Mouse (Mus musculus): ENCODE data around the gene Samm50. TPM values are rescaled to one million over a fixed set of nuclear protein-coding genes. Genes with fewer than 3 reads are reported as not detected.

Samm50 gene
- polyA plus RNA-seq, 1 experiment from 2014 or later = 59.9 TPM

DNA sequence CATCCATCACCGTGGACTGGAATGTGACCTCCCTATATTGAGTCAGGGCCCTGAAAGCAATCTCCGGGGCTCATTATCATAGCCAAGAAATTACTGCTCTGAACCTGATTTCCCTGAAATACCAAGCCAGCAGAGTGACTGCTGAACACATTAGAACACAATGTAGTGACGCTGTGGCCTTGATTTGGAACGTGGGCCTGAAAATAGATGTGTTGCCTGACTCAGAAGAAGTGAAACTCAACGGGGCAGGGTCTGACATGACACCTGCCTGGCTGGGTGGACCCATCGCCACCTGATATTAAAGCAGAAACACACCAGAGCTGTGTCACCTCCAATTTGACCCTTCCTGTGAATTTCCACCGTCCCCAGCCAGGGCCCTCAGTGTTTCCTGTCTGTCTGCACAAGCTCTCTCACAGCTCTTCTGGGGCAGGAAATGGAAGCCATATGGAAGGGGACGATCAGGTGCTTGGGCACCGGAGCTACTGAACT, 26.8 kb downstream of the Samm50 start:
- Histone ChIP-seq H3K36me3 (ENCODE audit: insufficient read depth, low read length) (peaks cover 6% of the 10 kb centered on the region; the same call in 1 of the 2 replicates), H3K4me1 (ENCODE audit: insufficient read depth, low read depth, low read length) (peaks cover 3% of the 10 kb centered on the region; the same call in 1 of the 2 replicates), H3K9ac (replicated peaks; ENCODE audit: low read depth) (no peak overlapping the region), H3K27me3 (replicated peaks; ENCODE audit: insufficient read depth, low read length) (no peaks in the 10 kb centered on the region), H3K9me3 (ENCODE audit: low read length) (no peaks in the 10 kb centered on the region), H3K4me2 (replicated peaks; ENCODE audit: low read depth, low read length) (no peak overlapping the region), H3K27ac (ENCODE audit: low read length) (0 out of 2 replicates have a peak overlapping the region, but pooled peaks have one; percentile 33), H3K4me3 (ENCODE audit: low read depth, low read length) (no peak overlapping the region)
- ATAC-seq (peak; percentile 52), DNase-seq (ENCODE audit: low spot score) (peak; percentile 29)
- TF ChIP-seq CTCF (IDR thresholded peaks at IDR 0.05) (no peak), EP300 (IDR thresholded peaks at IDR 0.05) (no peak)
- 15% methylated on average over 9 of the region's 9 CpGs for WGBS

DNA sequence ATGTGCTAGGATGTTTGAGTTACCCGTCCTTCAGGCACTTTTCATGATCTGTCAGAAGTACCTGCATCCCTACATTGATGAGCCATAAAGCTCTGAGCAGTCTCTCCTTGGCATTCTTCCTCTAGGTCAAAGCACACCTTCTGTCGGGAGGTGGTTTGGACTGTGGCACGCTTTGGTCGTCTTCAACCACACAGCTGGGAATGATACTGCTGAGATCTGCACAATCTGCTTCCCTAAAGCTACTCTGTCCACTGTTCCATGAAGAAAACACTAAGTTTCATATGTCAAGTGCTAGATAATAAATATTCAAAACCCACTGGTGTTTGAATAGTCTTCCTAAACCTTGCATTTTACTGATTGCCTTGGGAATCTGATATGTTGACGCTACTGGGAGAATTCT, 29.5 kb downstream of the Samm50 start:
- WGBS = 62% methylated on average over 5 of the region's 5 CpGs
- peak; percentile 7 for DNase-seq (ENCODE audit: low spot score)
- no peak for ATAC-seq
- Histone ChIP-seq H3K4me3 (ENCODE audit: low read depth, low read length) (no peak overlapping the region), H3K27ac (ENCODE audit: low read length) (no peak overlapping the region), H3K9me3 (ENCODE audit: low read length) (no peaks in the 10 kb centered on the region), H3K4me1 (ENCODE audit: insufficient read depth, low read depth, low read length) (peaks cover 3% of the 10 kb centered on the region; the same call in 1 of the 2 replicates), H3K36me3 (ENCODE audit: insufficient read depth, low read length) (no peaks in the 10 kb centered on the region), H3K27me3 (replicated peaks; ENCODE audit: insufficient read depth, low read length) (no peaks in the 10 kb centered on the region), H3K9ac (replicated peaks; ENCODE audit: low read depth) (no peak overlapping the region), H3K4me2 (replicated peaks; ENCODE audit: low read depth, low read length) (no peak overlapping the region)
- TF ChIP-seq EP300 (IDR thresholded peaks at IDR 0.05) = no peak
- TF ChIP-seq CTCF (IDR thresholded peaks at IDR 0.05) = no peak

DNA sequence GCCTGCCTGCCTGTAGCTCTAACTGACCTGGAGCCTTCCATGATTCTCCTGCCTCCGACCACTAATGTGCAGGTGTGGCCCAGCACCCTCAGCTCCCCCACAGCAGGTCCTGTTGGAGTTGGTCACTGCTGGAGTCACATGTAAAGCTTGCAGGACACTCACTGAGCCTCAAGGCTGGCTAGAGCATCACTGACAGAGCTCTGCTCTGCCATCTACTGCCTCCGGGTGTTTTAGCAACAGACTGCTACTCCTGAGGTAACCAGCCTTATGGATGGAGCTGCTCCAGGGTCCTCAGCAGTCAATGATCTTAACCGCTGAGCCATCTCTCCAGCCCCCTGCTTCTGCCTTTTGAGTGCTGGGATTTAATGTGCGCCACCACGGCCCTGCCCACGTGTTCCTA, 31.4 kb downstream of the Samm50 start:
- Histone ChIP-seq H3K27ac (ENCODE audit: low read length) (no peak overlapping the region), H3K4me3 (ENCODE audit: low read depth, low read length) (no peak overlapping the region), H3K9ac (replicated peaks; ENCODE audit: low read depth) (no peak overlapping the region), H3K36me3 (ENCODE audit: insufficient read depth, low read length) (no peaks in the 10 kb centered on the region), H3K27me3 (replicated peaks; ENCODE audit: insufficient read depth, low read length) (no peaks in the 10 kb centered on the region), H3K4me2 (replicated peaks; ENCODE audit: low read depth, low read length) (no peak overlapping the region), H3K4me1 (ENCODE audit: insufficient read depth, low read depth, low read length) (peaks cover 3% of the 10 kb centered on the region; the same call in 1 of the 2 replicates), H3K9me3 (ENCODE audit: low read length) (no peaks in the 10 kb centered on the region)
- no peak for ATAC-seq
- WGBS = 35% methylated on average over 6 of the region's 6 CpGs
- TF ChIP-seq CTCF (IDR thresholded peaks at IDR 0.05) = peak; percentile 28
- no peak for TF ChIP-seq EP300 (IDR thresholded peaks at IDR 0.05)
- DNase-seq (ENCODE audit: low spot score) = no peak

DNA sequence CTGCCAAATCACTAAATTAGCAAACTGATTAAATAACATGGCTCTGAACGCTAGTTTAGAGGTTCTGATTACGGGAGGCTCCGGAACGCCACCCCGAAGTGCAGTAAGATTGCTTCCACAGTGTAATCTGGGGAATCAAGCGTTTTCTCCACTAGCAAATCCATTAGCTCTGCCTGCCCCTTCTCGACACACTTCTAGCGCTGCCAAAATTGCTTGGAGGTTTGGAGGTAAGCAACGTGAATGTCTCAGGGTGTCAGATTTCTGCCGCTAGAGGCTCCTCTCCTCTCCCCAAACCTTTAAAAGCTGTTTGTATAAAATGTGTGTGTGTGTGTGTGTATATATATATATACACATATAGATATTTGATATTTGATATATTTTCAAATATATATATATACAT, 32.7 kb downstream of the Samm50 start:
- TF ChIP-seq EP300 (IDR thresholded peaks at IDR 0.05) (no peak), CTCF (IDR thresholded peaks at IDR 0.05) (no peak)
- WGBS = 39% methylated on average over 10 of the region's 10 CpGs
- DNase-seq (ENCODE audit: low spot score) = no peak

DNA sequence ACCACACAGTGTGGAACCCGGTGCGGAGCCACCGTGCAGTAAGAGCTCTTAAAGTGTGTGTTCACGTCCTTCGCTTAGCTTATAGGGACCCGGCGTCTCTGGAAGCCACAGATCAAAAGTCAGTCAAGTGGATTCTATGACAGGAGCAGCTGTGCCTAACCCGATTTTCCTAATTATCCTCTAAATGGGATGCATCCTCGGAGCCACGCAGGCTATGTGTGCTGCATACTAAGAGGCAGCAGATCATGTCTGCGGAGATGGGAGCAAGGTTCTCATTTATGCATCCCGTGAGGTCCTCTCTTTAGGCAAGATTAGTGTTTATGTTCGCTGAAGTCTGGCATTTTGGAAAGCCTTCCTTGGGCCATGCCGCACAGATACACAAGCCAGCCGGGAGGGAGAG, 34.9 kb downstream of the Samm50 start:
- WGBS = 66% methylated on average over 15 of the region's 15 CpGs
- no peaks in the 10 kb centered on the region for H3K27me3 ChIP-seq (replicated peaks; ENCODE audit: insufficient read depth, low read length)
- no peaks in the 10 kb centered on the region for H3K4me1 ChIP-seq (ENCODE audit: insufficient read depth, low read depth, low read length)
- H3K9ac ChIP-seq (replicated peaks; ENCODE audit: low read depth) = no peak overlapping the region
- TF ChIP-seq CTCF (IDR thresholded peaks at IDR 0.05) (no peak), EP300 (IDR thresholded peaks at IDR 0.05) (no peak)
- no peak overlapping the region for H3K4me3 ChIP-seq (ENCODE audit: low read depth, low read length)
- H3K27ac ChIP-seq (ENCODE audit: low read length) = no peak overlapping the region
- no peaks in the 10 kb centered on the region for H3K36me3 ChIP-seq (ENCODE audit: insufficient read depth, low read length)
- H3K9me3 ChIP-seq (ENCODE audit: low read length) = no peaks in the 10 kb centered on the region
- ATAC-seq (no peak), DNase-seq (ENCODE audit: low spot score) (no peak)
- H3K4me2 ChIP-seq (replicated peaks; ENCODE audit: low read depth, low read length) = no peak overlapping the region

More for the DNA sequence above, 32.7 kb downstream of the Samm50 start:
- H3K4me3 ChIP-seq (ENCODE audit: low read depth, low read length) = no peak overlapping the region
- H3K27ac ChIP-seq (ENCODE audit: low read length) = no peak overlapping the region
- H3K9ac ChIP-seq (replicated peaks; ENCODE audit: low read depth) = no peak overlapping the region
- H3K4me1 ChIP-seq (ENCODE audit: insufficient read depth, low read depth, low read length) = no peaks in the 10 kb centered on the region
- no peak for ATAC-seq
- H3K4me2 ChIP-seq (replicated peaks; ENCODE audit: low read depth, low read length) = no peak overlapping the region
- no peaks in the 10 kb centered on the region for H3K9me3 ChIP-seq (ENCODE audit: low read length)
- no peaks in the 10 kb centered on the region for H3K27me3 ChIP-seq (replicated peaks; ENCODE audit: insufficient read depth, low read length)
- H3K36me3 ChIP-seq (ENCODE audit: insufficient read depth, low read length) = no peaks in the 10 kb centered on the region

DNA sequence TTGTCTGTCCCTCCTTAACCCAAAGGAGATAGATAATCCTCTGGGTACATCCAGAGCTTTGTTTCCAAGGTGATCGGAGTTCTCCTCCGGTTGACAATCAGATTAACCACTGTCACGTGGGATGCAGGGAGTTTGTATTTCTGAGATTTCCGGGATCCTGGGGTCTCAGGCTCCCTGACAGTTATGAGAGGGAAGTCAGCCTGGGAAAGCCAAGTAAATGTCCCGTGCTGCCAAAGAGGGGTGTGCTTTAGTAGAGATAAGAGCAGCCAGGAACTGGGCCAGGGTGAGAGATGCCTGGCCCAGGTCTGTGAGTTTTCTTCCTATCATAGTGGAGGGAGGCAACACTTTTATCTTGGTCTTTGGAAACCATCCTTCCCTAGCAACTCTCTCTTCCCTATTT, 38.6 kb downstream of the Samm50 start:
- Histone ChIP-seq H3K9me3 (ENCODE audit: low read length) (no peaks in the 10 kb centered on the region), H3K27me3 (replicated peaks; ENCODE audit: insufficient read depth, low read length) (no peaks in the 10 kb centered on the region), H3K9ac (replicated peaks; ENCODE audit: low read depth) (no peak overlapping the region), H3K36me3 (ENCODE audit: insufficient read depth, low read length) (no peaks in the 10 kb centered on the region), H3K4me2 (replicated peaks; ENCODE audit: low read depth, low read length) (peak overlapping the region; percentile 87), H3K4me3 (ENCODE audit: low read depth, low read length) (no peak overlapping the region), H3K27ac (ENCODE audit: low read length) (peak overlapping the region; percentile 79; the same call in 1 of the 2 replicates), H3K4me1 (ENCODE audit: insufficient read depth, low read depth, low read length) (0 out of 2 replicates have a peak, but pooled peaks cover 5% of the 10 kb centered on the region)
- TF ChIP-seq EP300 (IDR thresholded peaks at IDR 0.05) = no peak
- no peak for TF ChIP-seq CTCF (IDR thresholded peaks at IDR 0.05)
- DNase-seq (ENCODE audit: low spot score) (peak; percentile 25), ATAC-seq (0 out of 2 replicates have a peak, but pooled peaks have one; percentile 2)
- 26% methylated on average over 5 of the region's 5 CpGs for WGBS
